Mouse (Mus musculus): ENCODE data around the gene Cherp.

- TF ChIP-seq POLR2A (IDR thresholded peaks at IDR 0.05; ENCODE audit: borderline replicate concordance, control insufficient read depth, low read depth, low read length) (no peak), CTCF (IDR thresholded peaks at IDR 0.05; ENCODE audit: control insufficient read depth, insufficient read depth, low read length) (no peak)
Measured at GRCm38 (mm10) chr8:72493381-72493780, 18.4 kb upstream of the Cherp start.
